24 mouse cellular contexts compared by ENCODE assay signal in genomic region chr3:120430285-120430684, GRCm38 (mm10).
"Had no signal": no experiment of that assay in that cellular context is flagged by ENCODE, and none has a peak within 500 bp of the region (broad histone marks: within the 10 kb centered on the region; RNA-seq: fewer than 3 reads in every experiment).

No protein-coding gene starts in this region.

- DNase-seq: gastrocnemius, adult 2 months; gastrocnemius, postnatal 10 days; gastrocnemius, postnatal 25 days; heart, adult 18-20 months; heart, postnatal 10 days; heart, postnatal 4 days; kidney, adult 18-20 months; kidney, adult 8-10 months; kidney, postnatal 14 days; kidney, postnatal 4 days; liver had no signal

- H3K9me3 ChIP-seq: heart, embryonic 10.5 days; heart, embryonic 12.5 days; hindbrain, embryonic 10.5 days; hindbrain, embryonic 12.5 days; intestine, embryonic 15.5 days; limb, embryonic 10.5 days; limb, embryonic 12.5 days had no signal

- ATAC-seq: hindbrain, embryonic 16.5 days; inflammation-experienced regulatory T-cells, adult 6 months; intestine, embryonic 15.5 days; intestine, postnatal 0 days had no signal

- H3K36me3 ChIP-seq: heart, embryonic 10.5 days; heart, embryonic 12.5 days; hindbrain, embryonic 10.5 days; hindbrain, embryonic 12.5 days; intestine, embryonic 15.5 days; limb, embryonic 10.5 days; limb, embryonic 12.5 days had no signal

- H3K4me1 ChIP-seq: heart, embryonic 10.5 days; heart, embryonic 12.5 days; hindbrain, embryonic 10.5 days; hindbrain, embryonic 12.5 days; intestine, embryonic 15.5 days; limb, embryonic 10.5 days; limb, embryonic 12.5 days had no signal

- H3K27ac ChIP-seq: gastrocnemius, adult 2 months; heart, embryonic 10.5 days; hindbrain, embryonic 10.5 days; hindbrain, embryonic 12.5 days; hindbrain, embryonic 14.5 days; intestine, embryonic 15.5 days; layer of hippocampus, adult 2 months; left cerebral cortex, adult 2 months; limb, embryonic 10.5 days; limb, embryonic 12.5 days had no signal

- H3K9ac ChIP-seq: heart, embryonic 12.5 days; hindbrain, embryonic 12.5 days; hindbrain, embryonic 14.5 days; intestine, embryonic 15.5 days; limb, embryonic 12.5 days had no signal

- H3K27me3 ChIP-seq: heart, embryonic 12.5 days; hindbrain, embryonic 12.5 days; intestine, embryonic 15.5 days; limb, embryonic 12.5 days had no signal

- H3K4me2 ChIP-seq: heart, embryonic 12.5 days; hindbrain, embryonic 12.5 days; hindbrain, embryonic 14.5 days; intestine, embryonic 15.5 days; limb, embryonic 12.5 days had no signal

- H3K4me3 ChIP-seq: gastrocnemius, adult 2 months; heart, embryonic 10.5 days; heart, embryonic 12.5 days; hindbrain, embryonic 10.5 days; hindbrain, embryonic 12.5 days; intestine, embryonic 15.5 days; layer of hippocampus, adult 2 months; left cerebral cortex, adult 2 months; limb, embryonic 10.5 days; limb, embryonic 12.5 days had no signal
